Mouse (Mus musculus) forebrain, embryonic 14.5 days (tissue): Measurements from ENCODE around the gene Ccdc3. TPM values are rescaled to one million over a fixed set of nuclear protein-coding genes. Genes with fewer than 3 reads are reported as not detected.
A peak's percentile ranks its signal among the peaks of the same experiment; 100 is the strongest.

Source experiments
- ATAC-seq: fragments of 200-750 bp; cut with Nextera tagmentation; 2 replicates; pipeline ENCODE4 v1.8.0; 2017; ENCODE audit warnings: mild to moderate bottlenecking, moderate library complexity
- DNase-seq: peaks from one replicate; pipeline ENCODE4 v3.0.0-alpha.2; 2015; ENCODE audit warnings: low spot score
- H3K27ac ChIP-seq: fragments of 300-500 bp; sonication (generic); 2 replicates; pipeline ENCODE4 v1.5.1; 2014; ENCODE audit warnings: low read depth, mild to moderate bottlenecking, control low read depth, low read length, moderate library complexity
- H3K27me3 ChIP-seq: fragments of 300-500 bp; sonication (generic); replicated peaks from 2 replicates; pipeline ENCODE4 v1.6.1; 2014; ENCODE audit warnings: low read length, control low read depth, mixed read lengths; ENCODE audit not compliant: control insufficient read depth, insufficient read depth
- H3K36me3 ChIP-seq: fragments of 300-500 bp; sonication (generic); 2 replicates; pipeline ENCODE4 v1.6.1; 2014; ENCODE audit warnings: low read length, control low read depth; ENCODE audit not compliant: control insufficient read depth, insufficient read depth
- H3K4me1 ChIP-seq: fragments of 300-500 bp; sonication (generic); 2 replicates; pipeline ENCODE4 v1.6.1; 2014; ENCODE audit warnings: antibody characterized with exemption, low read length, control low read depth; ENCODE audit not compliant: control insufficient read depth, insufficient read depth
- H3K4me2 ChIP-seq: fragments of 300-500 bp; sonication (generic); 2 replicates; pipeline ENCODE4 v1.6.1; 2014; ENCODE audit warnings: mild to moderate bottlenecking, control low read depth, low read length
- H3K4me3 ChIP-seq: fragments of 300-500 bp; sonication (generic); 2 replicates; pipeline ENCODE4 v1.5.1; 2014; ENCODE audit warnings: low read depth, low read length, control low read depth
- H3K9ac ChIP-seq: fragments of 300-500 bp; sonication (generic); 2 replicates; pipeline ENCODE4 v1.6.1; 2014; ENCODE audit warnings: mild to moderate bottlenecking, low read length, control low read depth, moderate library complexity
- H3K9me3 ChIP-seq: fragments of 300-500 bp; sonication (generic); replicated peaks from 2 replicates; pipeline ENCODE4 v1.6.1; 2016; ENCODE audit warnings: low read length, control low read depth, mixed read lengths; ENCODE audit not compliant: control insufficient read depth
- WGBS: fragments of 180-500 bp; shearing (Covaris S2); extraction: QIAGEN DNeasy Blood & Tissue Kit; methylation state at CpG from one replicate; pipeline ENCODE4 v1.1.7; 2014; 5-methylcytosine and 5-hydroxymethylcytosine counted together
- polyA plus RNA-seq: library from polyadenylated mRNA; unstranded; fragments of >200 nt; fragmentation: Nextera tagmentation; extraction: Ambion mirVana; gene quantifications from 2 replicates; pipeline ENCODE4 v1.2.1, GENCODE M21; 2014

Ccdc3 gene
- polyA plus RNA-seq, 1 experiment from 2014 or later = 2.2 TPM

DNA sequence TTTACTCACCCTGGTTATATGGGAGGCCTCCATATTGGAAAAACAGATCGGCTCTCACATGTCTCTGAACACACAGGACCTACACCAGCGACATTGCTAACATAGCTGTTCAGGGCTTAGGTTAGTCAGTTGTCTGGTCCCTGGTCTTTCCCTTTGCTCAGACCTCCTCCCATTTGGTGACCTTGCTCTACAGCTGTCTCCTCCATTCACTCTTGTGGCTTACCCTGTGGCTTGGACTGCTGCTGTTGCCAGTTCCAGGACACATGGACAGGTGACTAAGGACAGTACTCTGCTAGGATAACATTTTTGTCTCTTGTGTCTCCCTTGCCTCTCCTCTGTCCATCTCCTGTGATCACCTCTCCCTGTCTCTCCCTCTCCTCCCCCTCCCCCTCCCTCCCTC is 29.2 kb downstream of the Ccdc3 start:
- no peak for ATAC-seq

DNA sequence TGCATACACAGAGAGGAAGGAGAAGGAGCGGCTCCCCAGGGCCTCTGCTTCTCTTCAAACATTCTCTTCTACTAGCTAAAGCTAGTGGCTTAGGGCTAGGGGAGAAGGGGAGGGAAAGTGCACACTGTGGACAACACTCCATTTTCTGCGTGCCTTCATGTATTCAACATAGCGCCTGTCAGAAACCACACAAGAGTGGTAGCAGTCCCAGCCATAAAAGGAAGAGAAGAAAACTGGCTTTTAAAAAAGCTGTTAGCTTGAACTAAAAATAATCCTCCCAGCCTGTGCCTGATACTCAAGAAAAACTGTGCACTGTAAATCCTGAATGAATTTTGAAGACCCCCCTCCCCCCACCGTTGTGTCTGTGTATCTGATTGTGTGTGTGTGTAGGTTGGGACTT is 33.2 kb downstream of the Ccdc3 start:
- Histone ChIP-seq H3K4me1 (no peaks in the 10 kb centered on the region), H3K9me3 (no peaks in the 10 kb centered on the region), H3K36me3 (no peaks in the 10 kb centered on the region), H3K27ac (no peak overlapping the region), H3K4me2 (no peak overlapping the region), H3K27me3 (no peaks in the 10 kb centered on the region), H3K4me3 (no peak overlapping the region), H3K9ac (no peak overlapping the region)
- ATAC-seq (no peak), DNase-seq (no peak)
- WGBS = 83% methylated on average over 4 of the region's 4 CpGs

More for the DNA sequence above, 29.2 kb downstream of the Ccdc3 start:
- Histone ChIP-seq H3K27ac (no peak overlapping the region), H3K4me3 (no peak overlapping the region), H3K4me1 (no peaks in the 10 kb centered on the region), H3K4me2 (no peak overlapping the region), H3K9me3 (no peaks in the 10 kb centered on the region), H3K36me3 (no peaks in the 10 kb centered on the region), H3K27me3 (no peaks in the 10 kb centered on the region), H3K9ac (no peak overlapping the region)
- no peak for DNase-seq
- WGBS = 92% methylated on average over 2 of the region's 2 CpGs

DNA sequence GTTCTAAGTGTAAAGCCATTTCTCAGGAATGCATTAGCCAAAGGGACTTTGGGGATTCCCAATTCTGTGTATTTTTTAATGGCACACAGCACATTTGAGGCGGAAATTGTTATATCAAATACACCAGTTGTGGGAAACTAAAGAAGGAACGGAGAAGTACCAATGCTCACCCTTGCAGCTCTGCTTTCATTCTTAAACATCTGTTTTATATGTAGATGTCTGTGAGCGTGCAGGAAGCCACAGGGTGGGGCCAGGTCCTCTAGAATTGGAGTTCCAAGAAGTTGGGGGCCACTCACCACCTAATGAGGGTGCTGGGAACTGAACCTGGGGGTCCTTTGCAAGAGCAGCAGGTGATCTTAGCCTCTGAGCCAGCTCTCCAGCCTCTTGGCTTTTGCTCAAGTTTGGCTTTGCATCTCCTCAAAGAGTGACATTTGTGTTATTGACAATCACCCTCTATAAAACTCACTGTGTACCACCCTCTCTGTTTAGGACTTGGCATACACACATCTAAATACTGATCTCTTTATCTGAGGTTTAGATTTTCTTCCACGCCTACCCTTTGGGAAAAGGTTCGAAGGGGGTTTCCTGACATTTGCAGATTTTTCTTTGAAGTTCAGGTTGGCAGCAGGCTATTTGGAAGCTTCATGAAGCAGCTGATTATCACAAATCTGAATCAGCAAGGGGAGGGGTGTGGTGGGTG is 33.9 kb downstream of the Ccdc3 start:
- no peaks in the 10 kb centered on the region for H3K36me3 ChIP-seq
- no peak overlapping the region for H3K9ac ChIP-seq
- H3K9me3 ChIP-seq = no peaks in the 10 kb centered on the region
- H3K27ac ChIP-seq = no peak overlapping the region
- DNase-seq (no peak), ATAC-seq (no peak)
- no peak overlapping the region for H3K4me3 ChIP-seq
- no peak overlapping the region for H3K4me2 ChIP-seq
- no peaks in the 10 kb centered on the region for H3K4me1 ChIP-seq
- no peaks in the 10 kb centered on the region for H3K27me3 ChIP-seq
- 71% methylated on average over 5 of the region's 5 CpGs for WGBS

DNA sequence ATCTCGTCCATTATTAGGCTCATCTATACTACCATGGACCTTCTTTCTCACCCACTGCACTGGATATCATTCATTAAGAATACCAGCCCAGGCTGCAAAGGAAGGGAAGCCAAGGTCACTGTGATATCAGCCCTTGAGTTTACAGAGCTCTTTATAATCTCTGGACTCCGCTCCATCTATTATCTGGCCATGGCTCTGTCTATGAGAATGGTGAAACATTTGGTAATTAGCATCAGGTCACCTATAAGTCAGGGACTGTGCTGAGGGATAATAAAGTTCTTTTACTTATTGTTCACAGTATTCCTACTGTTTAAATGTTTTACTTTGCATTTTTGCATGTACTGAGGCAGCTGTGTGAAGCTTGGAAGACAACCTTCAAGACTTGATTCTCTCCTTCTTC is 35.2 kb downstream of the Ccdc3 start:
- WGBS = 89% methylated on average over 2 of the region's 2 CpGs
- Histone ChIP-seq H3K4me3 (no peak overlapping the region), H3K9me3 (0 out of 2 replicates have a peak, but pooled peaks cover 4% of the 10 kb centered on the region), H3K27ac (no peak overlapping the region), H3K4me2 (no peak overlapping the region), H3K9ac (no peak overlapping the region), H3K4me1 (no peaks in the 10 kb centered on the region), H3K27me3 (no peaks in the 10 kb centered on the region), H3K36me3 (no peaks in the 10 kb centered on the region)
- ATAC-seq = no peak
- DNase-seq = no peak

DNA sequence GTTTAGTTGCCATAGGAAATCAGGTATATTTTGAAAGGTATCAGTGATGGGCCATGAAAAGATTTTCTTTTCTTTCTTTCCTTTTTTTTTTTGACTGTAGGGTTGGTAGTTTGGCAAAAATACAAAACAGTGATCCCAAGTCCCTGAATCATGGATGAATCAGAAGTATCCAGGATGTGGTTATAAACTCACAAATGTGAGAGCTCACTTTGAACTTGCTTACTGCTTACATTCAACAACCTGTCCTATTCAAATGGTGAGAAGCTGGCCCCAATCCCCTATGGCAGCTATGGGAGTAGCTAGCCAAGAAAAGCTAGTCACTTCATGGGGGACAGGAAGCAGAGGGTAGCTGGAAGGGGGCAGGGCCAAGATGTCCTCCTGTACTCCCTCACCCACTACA is 37.1 kb downstream of the Ccdc3 start:
- Histone ChIP-seq H3K9ac (no peak overlapping the region), H3K9me3 (0 out of 2 replicates have a peak, but pooled peaks cover 4% of the 10 kb centered on the region), H3K36me3 (no peaks in the 10 kb centered on the region), H3K27me3 (no peaks in the 10 kb centered on the region), H3K4me2 (no peak overlapping the region), H3K27ac (no peak overlapping the region), H3K4me3 (no peak overlapping the region), H3K4me1 (no peaks in the 10 kb centered on the region)
- DNase-seq (no peak), ATAC-seq (no peak)

DNA sequence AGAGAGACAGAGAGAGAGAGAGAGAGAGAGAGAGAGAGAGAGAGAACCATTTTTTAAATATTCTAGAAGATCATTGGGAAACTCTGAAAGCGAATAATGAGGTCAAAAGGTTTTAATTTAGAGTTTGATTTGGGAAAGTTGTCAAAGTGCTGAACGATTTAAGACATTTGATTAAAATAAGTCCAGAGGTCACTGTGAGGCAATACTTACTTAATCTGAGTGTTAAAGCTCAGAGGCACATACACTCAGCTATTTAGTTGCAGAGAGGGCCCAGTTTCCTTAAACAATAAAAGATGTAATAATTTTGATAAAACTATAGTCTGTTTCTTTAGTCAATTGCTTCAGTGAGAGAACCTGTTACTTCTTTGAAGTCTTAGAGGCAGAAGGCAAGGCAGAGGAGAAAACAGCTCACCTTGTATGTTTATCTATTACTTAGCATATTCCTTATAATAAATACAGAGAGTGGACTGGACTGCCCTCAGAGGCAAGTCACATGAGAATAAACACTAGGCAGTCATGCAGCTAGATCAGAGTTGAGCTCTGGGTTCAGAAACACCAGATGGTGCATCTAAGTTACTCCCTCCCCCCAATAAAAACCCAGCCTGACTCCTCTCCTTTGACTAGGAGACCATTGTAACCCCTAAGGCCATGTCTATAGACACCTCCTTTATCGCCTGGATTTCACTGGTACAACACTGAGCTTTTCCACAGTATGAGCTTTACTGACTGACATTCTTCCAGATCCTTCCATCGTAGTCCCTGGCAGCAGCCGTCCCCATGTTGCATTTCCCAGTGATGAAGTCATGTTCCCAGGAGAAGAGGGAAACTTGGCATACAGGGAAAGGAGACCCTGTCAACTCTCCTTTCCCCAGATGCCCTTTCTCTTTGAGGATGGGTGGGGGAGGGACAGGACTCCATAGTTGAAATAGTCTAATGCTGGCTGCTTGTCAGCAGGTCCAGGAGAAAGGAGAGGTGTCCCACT is 44.2 kb downstream of the Ccdc3 start:
- DNase-seq (peak; percentile 32), ATAC-seq (no peak)
- H3K4me2 ChIP-seq = no peak overlapping the region

DNA sequence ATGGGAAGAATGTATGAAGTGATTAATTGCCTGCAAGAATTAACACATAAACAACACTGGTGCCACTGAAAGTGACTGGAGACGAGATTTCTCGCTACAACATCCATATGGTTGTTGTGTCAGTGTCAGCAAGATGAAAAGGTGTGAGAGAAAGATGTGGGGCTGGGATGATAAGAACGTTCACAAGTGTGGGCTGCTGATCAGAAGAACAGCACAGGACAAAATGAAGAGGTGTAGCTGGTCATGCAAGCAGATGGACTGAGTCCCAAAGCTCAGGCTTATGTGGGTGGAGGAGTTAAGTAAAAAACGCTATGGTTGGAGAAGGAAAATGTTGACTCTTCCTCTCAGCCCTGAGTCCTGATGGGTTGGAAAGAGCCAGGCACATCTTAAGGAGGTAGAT is 46.6 kb downstream of the Ccdc3 start:
- no peaks in the 10 kb centered on the region for H3K9me3 ChIP-seq
- no peak for ATAC-seq
- no peak overlapping the region for H3K9ac ChIP-seq
- no peak overlapping the region for H3K27ac ChIP-seq
- no peak overlapping the region for H3K4me2 ChIP-seq
- 79% methylated on average over 4 of the region's 4 CpGs for WGBS
- no peak overlapping the region for H3K4me3 ChIP-seq
- H3K27me3 ChIP-seq = no peaks in the 10 kb centered on the region
- DNase-seq = no peak
- H3K4me1 ChIP-seq = no peaks in the 10 kb centered on the region; the same call in 1 of the 2 replicates
- H3K36me3 ChIP-seq = no peaks in the 10 kb centered on the region

More for the DNA sequence above, 44.2 kb downstream of the Ccdc3 start:
- WGBS = 64% methylated on average over 5 of the region's 5 CpGs
- Histone ChIP-seq H3K27ac (no peak overlapping the region), H3K9ac (no peak overlapping the region), H3K27me3 (no peaks in the 10 kb centered on the region), H3K36me3 (no peaks in the 10 kb centered on the region), H3K4me3 (no peak overlapping the region), H3K4me1 (no peaks in the 10 kb centered on the region; the same call in 1 of the 2 replicates), H3K9me3 (0 out of 2 replicates have a peak, but pooled peaks cover 2% of the 10 kb centered on the region)

DNA sequence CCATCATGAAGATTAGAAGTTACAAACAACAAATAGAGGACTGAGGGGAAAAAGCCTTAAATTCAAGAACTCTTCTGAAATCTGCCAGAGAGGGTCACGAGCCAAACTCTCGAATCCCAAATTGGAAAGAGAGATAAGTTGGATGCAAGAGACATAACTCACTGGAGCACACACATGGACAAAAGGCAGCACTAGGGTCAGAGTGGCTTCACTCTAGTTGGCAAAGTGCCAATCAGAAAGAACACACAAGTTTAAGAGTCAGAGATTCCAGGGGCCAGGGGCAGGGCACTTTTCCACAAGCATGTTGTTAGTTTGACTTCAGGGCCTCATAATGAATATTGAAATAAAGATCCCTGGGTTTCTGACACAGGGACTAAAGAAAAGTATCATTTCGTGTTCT is 48.1 kb downstream of the Ccdc3 start:
- ATAC-seq (no peak), DNase-seq (no peak)
- Histone ChIP-seq H3K36me3 (no peaks in the 10 kb centered on the region), H3K4me1 (no peaks in the 10 kb centered on the region; the same call in 1 of the 2 replicates), H3K27ac (no peak overlapping the region), H3K4me2 (no peak overlapping the region), H3K9me3 (no peaks in the 10 kb centered on the region), H3K9ac (no peak overlapping the region), H3K4me3 (no peak overlapping the region), H3K27me3 (no peaks in the 10 kb centered on the region)
- WGBS = 86% methylated on average over 3 of the region's 3 CpGs

DNA sequence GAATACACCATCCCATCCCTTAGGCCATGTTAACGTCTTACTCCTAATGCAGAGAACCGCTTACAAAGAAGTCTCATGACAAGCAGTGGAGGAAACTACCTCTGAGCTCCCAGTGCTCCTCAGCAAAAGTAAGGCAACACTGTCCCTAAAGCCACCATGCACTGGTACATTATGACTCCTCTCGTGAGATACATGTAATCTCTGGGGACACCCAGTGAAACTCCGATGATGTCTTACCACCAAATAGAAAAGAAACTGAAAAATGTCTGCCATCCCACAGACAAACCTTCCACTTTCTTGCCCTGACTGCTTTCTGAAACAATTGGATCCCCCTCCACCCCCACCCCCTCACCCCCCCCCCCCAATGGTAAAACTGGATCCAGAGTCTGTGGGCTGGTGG is 54.6 kb downstream of the Ccdc3 start:
- Histone ChIP-seq H3K4me3 (no peak overlapping the region), H3K9me3 (no peaks in the 10 kb centered on the region), H3K36me3 (no peaks in the 10 kb centered on the region), H3K9ac (no peak overlapping the region), H3K27ac (no peak overlapping the region), H3K4me1 (no peaks in the 10 kb centered on the region), H3K27me3 (no peaks in the 10 kb centered on the region), H3K4me2 (no peak overlapping the region)
- DNase-seq (no peak), ATAC-seq (no peak)
- WGBS = 91% methylated on average over 4 of the region's 4 CpGs
